Mouse (Mus musculus): ENCODE data around the gene Inf2.

Gene Inf2

DNA sequence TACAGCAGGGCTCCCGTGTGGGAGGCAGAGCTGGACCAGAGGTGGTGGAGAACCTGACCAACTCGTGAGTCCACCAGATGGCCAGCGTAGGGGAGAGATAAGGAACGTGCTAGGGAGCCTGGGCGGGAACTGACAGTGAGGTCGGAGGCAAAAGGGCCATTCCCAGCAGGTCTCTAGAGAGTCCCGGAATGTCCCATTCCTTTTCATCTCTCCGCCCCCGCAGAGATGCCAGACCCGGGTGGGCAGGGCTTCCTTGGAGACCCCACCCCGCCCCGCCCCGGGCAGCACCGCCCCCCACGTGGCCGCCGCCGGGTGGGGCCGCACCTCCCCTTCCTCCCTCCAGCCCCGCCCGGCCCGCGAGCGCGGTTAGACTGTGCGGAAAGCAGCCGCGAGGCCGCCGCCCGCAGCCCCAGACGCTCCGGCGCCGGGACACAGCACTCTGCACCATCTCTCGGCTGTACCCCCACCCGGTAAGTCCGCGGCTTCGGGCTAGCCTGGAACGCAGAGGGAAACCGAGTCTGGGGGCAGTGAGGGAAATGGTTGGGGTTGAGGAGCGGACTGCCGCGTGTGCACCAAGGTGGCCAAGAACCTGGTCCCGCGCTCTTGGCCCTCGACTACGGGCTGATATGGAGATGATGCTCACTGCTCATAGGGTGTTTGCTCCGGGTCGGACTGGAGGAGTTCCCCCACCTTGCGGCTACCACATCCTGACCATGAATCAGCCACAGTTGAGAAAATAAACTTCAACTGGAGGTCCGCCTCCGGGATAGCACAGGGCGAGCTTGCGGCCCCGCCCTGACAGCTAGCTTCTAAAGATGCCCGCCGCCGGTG, at the start of gene Inf2:
Gene Inf2, plus strand, starts transcription at position 359 of the 831 bp plus-strand sequence.
- DNase-seq (ENCODE audit: low spot score) = peak; percentile 83

GRCm38 (mm10) chr12:112539466-112539965, 49.1 kb upstream of the Inf2 start:
- DNase-seq (ENCODE audit: low spot score) = no peak

DNA sequence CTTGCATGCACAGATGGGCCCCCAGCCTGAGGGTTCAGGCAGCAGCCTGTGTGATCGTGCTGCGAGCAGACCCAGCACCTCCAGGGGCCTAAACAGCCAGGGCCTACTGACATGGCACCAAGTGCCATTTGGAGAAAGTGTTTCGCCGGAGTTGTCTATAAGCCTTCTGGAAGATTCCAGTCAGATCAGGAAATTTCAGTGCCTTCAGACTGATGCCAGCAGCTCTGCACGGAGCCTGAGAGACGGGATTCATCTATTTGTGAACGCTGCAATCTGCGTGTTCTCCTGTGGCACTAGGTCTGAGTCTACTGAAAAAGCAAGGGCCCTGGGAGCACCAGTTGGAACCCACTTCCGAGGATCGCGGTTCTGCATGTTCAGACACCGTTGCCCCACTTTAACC, 48.3 kb upstream of the Inf2 start:
- no peak for DNase-seq (ENCODE audit: low spot score)

DNA sequence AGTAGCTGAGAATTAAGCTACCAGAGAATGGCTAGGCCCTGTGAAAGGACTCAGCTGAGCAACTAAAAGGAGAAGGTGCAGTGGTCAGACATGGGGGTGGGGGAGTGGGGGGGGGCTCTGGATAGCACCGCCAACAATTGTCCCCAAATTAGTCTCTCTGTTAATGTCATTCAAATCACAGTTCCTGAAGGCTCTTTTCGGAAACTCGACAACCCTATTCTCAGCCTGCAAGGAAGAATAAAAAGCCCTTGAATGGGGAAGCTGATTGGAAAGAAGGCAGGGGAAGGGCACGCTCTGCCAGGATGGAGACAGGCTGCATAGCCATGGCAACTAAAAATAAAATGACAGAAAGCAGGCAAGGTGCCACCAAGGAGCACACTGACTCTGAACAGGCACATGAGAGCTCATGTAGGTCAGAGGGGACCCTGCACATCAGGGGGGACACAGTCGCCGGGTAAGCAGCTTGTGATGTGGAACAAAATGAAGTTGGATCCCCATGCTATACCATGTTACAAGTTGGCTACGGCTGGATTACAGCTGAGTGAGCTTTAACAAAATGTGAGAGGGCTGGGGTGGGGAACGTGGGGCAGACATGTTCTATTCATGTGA, 47.0 kb upstream of the Inf2 start:
- peak; percentile 40 for DNase-seq (ENCODE audit: low spot score)

DNA sequence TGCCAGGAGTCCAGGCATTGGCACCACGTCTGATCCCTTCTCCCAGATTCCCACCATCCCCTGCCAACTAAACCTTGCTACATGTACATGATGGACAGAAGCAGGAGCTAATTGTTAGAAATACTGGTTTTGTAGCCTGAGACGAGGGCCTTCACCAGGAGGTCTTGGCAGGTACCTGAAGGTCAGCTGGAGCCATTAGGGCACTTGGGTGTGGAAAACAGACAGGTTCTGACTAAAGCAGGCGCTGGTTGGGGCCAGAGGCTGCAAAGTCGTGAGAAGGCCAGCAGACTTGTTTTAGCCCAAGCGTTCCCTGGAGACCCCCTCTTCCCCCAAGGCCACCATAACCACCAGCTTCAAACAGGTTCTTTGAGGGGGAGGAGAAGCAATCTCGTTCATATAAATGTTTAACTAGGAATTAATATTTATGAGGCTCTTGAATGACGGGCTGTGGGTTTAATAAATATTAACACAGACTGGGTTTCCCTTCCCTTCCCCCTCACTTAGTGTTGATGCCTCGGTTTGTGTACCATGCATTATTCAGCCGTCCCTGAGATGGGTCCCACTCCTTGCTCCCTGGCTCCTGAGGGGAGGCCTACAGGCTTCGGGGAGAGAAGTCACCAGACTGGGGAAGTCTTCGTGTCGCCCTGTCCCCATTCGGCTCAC, 46.2 kb upstream of the Inf2 start:
- DNase-seq (ENCODE audit: low spot score) = no peak

- DNase-seq (ENCODE audit: low spot score) = peak; percentile 95
Measured at GRCm38 (mm10) chr12:112542920-112543300, 45.7 kb upstream of the Inf2 start.

DNA sequence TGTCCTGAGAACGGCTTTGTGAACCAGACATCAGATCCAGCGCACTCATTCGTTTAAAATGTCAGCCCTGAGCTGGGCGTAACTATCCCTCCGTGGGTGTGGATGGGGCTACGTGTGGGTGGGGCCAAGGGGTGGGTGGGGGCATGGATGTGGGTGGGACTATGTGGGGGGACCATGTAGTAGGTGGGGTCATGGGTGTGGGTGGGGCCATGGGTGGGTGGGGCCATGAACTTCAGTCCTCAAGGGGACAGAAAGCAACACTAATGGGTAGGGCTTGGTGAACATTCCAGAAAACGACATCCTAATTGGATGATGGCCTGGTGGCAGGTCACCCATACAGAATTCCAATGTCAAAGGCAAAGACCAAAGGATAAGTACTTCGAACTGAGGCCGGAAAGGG, 44.6 kb upstream of the Inf2 start:
- DNase-seq (ENCODE audit: low spot score) = no peak

DNA sequence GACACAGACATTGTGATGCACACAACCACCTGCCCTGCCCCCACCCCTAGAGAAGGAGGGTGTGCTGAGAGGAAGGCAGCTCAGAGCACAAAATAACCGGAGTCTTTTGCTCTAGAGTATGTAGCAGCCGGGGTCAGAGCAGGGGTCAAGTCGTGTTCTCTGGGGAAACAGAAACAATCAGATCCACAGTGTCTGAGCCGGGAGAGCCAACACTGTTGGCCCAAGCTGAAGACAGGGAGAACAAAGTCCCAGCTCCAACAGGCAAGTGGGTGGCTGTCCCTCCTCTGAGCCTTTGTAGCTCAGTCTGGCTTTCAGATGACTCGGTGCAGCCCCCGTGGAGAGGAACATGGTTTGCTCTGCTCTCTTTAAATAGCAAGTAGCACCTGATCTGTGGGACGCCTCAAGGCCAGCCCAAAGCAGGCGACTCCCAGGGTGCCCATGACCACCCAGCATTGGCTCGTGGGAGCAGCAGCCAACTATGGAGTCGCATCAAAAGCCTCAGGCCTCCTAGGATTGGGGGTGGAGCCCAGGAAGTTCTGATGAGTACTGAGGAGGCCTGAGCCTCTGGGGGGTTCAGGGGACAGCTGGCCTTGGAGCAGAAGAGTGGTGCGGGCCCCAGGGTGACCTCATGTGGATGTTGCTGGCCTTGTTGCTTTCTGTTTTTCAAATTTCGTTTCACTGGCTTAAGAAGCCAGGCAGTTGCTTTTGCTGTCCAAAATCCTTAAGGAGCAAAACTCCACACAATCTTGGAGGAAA, 43.5 kb upstream of the Inf2 start:
- DNase-seq (ENCODE audit: low spot score) = peak; percentile 60

DNA sequence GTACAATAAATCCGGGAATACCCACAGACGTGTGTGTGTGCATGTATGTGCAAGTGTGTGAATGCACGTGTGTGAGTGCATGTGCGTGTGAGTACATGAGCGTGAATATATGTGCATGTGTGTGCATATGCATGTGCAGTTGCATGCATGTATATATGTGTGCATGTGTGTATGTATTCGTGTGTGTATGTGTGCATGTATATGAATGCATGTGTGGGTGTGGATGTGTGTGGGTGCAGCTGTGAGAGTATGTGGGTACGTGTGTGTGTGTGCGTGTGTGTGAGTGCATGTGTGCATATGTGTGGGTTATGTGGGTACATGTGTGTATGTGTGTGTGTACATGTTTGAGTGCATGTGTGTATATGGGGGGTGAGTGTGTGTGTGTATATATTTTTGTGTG, 42.5 kb upstream of the Inf2 start:
- DNase-seq (ENCODE audit: low spot score) = no peak

DNA sequence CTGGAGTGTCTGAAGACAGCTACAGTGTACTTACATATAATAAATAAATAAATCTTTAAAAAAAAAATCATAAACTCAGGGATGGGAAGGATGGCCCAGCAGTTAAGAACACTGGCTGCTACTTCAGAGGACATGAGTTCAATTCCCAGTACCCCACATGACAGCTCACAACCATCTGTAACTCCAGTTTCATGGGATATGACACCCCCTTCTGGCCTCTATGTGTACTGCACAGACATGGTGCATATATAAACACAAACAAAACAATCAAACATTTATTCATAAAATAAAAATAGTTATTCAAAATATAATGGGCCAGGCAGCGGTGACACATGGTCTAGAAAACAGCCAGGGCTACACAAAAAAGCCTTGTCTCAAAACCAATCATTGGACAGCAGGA, 39.3 kb upstream of the Inf2 start:
- DNase-seq (ENCODE audit: low spot score) = no peak

DNA sequence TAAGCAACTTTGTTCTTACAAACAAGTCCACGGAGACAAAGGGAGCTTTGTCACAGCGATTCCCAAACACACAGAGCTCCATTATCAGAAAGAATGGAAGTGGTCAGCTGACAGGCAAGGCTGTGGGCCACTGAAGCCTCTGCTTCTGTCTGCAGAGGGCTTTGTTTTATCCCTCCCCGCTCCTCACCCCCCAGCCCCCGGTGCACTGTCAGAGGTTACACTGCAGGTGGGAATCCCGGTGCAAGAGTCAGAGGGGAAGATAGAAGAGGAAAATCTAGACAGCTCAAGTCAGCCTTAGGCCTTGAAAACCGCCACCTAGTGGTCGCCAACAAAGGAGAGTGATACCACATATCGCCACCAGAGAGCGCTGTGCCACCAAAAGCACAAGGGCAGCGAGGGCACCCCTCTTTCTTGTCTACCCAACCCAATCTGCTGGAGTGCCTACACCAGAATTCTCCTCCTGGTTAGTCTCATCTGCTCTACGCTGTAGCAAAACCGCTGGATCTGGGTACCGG, 36.7 kb upstream of the Inf2 start:
- DNase-seq (ENCODE audit: low spot score) = peak; percentile 93

- DNase-seq (ENCODE audit: low spot score) = no peak
Measured at GRCm38 (mm10) chr12:112552520-112552919, 36.1 kb upstream of the Inf2 start.

DNA sequence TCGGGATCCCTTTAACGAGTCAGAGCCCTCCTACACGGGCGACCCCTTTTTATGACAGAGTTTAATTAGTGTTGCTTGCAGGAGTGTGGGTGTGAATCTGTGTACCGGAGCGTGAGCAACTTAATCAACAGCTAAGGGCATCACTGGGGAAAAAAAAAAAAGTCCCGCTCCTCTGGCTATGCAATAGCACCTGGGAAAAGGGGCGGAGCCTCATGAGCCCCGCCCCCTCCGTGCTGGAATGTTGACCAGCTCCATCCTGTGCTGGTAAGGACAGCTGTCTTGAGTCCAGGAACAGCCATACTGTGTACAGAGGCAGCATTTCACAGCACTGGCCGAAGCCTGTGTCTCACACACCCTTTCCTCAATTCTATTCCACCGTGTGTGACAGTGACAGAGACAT, 33.7 kb upstream of the Inf2 start:
- peak; percentile 19 for DNase-seq (ENCODE audit: low spot score)

GRCm38 (mm10) chr12:112556531-112557060, 32.0 kb upstream of the Inf2 start:
- DNase-seq (ENCODE audit: low spot score) = no peak

DNA sequence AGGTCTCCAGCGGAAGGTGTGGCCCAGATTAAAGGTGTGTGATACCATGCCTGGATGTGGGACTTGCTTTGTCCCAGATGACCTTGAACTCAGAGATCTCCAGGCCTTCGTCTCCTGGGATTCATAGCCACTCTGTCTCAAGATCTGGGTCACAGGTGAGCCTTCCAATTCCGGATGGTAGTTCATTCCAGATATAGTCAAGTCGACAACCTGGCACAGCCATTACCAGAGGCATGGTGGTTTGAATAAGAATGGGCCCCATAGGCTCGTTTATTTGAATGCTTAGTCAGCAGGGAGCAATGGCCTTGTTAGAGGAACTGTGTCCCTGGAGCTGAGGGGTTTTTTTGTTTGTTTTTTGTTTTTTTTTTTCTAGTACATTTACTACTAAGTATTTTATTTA, 31.4 kb upstream of the Inf2 start:
- no peak for DNase-seq (ENCODE audit: low spot score)

GRCm38 (mm10) chr12:112559231-112559630, 29.4 kb upstream of the Inf2 start:
- no peak for DNase-seq (ENCODE audit: low spot score)

DNA sequence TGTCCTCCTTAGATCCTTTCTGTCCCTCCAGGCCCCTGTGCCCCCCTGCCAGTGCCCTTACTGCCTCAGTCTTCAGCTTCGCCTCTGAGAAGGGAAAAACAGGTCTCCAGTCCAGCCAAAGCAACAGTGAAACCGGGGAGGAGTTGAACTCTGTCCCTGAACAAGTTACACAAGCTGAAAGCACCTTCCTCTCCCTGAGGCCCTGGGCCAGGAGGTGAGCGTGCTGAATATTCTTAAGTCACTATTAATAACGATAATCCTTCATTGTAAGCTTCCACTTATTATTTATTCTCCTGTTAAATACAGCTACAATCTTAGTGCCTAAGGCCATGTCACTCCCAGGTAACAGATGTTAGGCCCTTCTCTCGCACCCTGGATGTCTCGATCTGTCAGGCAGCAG, 28.9 kb upstream of the Inf2 start:
- no peak for DNase-seq (ENCODE audit: low spot score)

GRCm38 (mm10) chr12:112560176-112560797, 28.3 kb upstream of the Inf2 start:
- peak; percentile 49 for DNase-seq (ENCODE audit: low spot score)

DNA sequence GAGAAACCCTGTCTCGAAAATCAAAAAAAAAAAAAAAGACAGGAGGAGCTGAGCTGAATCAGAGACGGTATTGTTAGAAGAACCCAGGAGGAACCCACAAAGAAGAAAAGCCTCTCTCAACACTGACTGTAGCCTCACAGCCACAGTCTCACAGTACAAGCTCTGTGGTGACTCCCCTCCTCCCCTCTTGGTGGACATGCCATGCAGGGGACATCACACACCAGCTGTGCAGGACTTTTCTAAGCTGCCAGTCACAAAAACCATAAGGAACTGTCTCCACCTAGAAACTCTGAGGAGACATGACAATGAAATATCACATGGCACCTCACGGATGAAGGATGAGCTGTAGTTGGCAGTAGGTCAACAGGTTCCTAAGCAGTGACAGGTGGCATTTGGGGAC, 27.4 kb upstream of the Inf2 start:
- no peak for DNase-seq (ENCODE audit: low spot score)

GRCm38 (mm10) chr12:112562462-112562861, 26.1 kb upstream of the Inf2 start:
- DNase-seq (ENCODE audit: low spot score) = no peak

- no peak for DNase-seq (ENCODE audit: low spot score)
Measured at GRCm38 (mm10) chr12:112563011-112563410, 25.6 kb upstream of the Inf2 start.
